Mouse (Mus musculus) CH12.LX (cell line): ENCODE data around the gene Glt1d1.

ENCODE experiments used
- CHD1 ChIP-seq: IDR thresholded peaks from 2 replicates; pipeline ENCODE4 v1.6.1; 2012; ENCODE audit warnings: low read depth, low read length, improper control_type of control experiment, inconsistent platforms
- CTCF ChIP-seq, 2 experiments: IDR thresholded peaks in 1 of 2; conservative IDR thresholded peaks in 1 of 2; 2 replicates each; pipeline ENCODE4 v1.5.1; 2011 to 2012; ENCODE audit warnings: low read depth in 2 of 2, low read length in 2 of 2, improper control_type of control experiment in 1 of 2, inconsistent platforms in 1 of 2, mild to moderate bottlenecking in 1 of 2, moderate library complexity in 1 of 2
- E2F4 ChIP-seq: IDR thresholded peaks from 2 replicates; pipeline ENCODE4 v1.6.1; 2011; ENCODE audit warnings: low read depth, low read length, improper control_type of control experiment; ENCODE audit not compliant: insufficient replicate concordance
- MXI1 ChIP-seq: IDR thresholded peaks from 2 replicates; pipeline ENCODE4 v1.6.1; 2011; ENCODE audit warnings: mild to moderate bottlenecking, low read depth, low read length, improper control_type of control experiment
- NELFE ChIP-seq: IDR thresholded peaks from 2 replicates; pipeline ENCODE4 v1.6.1; 2011; ENCODE audit warnings: low read depth, low read length, improper control_type of control experiment
- NRF1 ChIP-seq: IDR thresholded peaks from 2 replicates; pipeline ENCODE4 v1.6.1; 2014; ENCODE audit warnings: low read depth, mild to moderate bottlenecking, inconsistent platforms, low read length, improper control_type of control experiment, moderate library complexity
- POLR2A ChIP-seq: IDR thresholded peaks from 2 replicates; pipeline ENCODE4 v1.6.1; 2011; ENCODE audit warnings: low read depth, mild to moderate bottlenecking, improper control_type of control experiment, low read length

- TF ChIP-seq POLR2A = no peak
- no peak for TF ChIP-seq CTCF (conservative IDR thresholded peaks at IDR 0.05 in 1 of 2, IDR thresholded peaks at IDR 0.05 in 1 of 2; ENCODE audit: low read depth in 2 of 2, low read length in 2 of 2)
- no peak for TF ChIP-seq MXI1
- no peak for TF ChIP-seq E2F4
- TF ChIP-seq NRF1 = no peak
- no peak for TF ChIP-seq NELFE
- TF ChIP-seq CHD1 = no peak
These were observed 88.7 kb downstream of the Glt1d1 start for GRCm38 (mm10) chr5:127720591-127721379.
